Mouse (Mus musculus): ENCODE data around the gene D330020A13Rik. TPM values are rescaled to one million over a fixed set of nuclear protein-coding genes. Genes with fewer than 3 reads are reported as not detected.
A peak's percentile ranks its signal among the peaks of the same experiment; 100 is the strongest.

Gene D330020A13Rik
- not detected in 2 replicates for polyA plus RNA-seq (2015; fragmentation: Nextera tagmentation; extraction: Ambion mirVana)

DNA sequence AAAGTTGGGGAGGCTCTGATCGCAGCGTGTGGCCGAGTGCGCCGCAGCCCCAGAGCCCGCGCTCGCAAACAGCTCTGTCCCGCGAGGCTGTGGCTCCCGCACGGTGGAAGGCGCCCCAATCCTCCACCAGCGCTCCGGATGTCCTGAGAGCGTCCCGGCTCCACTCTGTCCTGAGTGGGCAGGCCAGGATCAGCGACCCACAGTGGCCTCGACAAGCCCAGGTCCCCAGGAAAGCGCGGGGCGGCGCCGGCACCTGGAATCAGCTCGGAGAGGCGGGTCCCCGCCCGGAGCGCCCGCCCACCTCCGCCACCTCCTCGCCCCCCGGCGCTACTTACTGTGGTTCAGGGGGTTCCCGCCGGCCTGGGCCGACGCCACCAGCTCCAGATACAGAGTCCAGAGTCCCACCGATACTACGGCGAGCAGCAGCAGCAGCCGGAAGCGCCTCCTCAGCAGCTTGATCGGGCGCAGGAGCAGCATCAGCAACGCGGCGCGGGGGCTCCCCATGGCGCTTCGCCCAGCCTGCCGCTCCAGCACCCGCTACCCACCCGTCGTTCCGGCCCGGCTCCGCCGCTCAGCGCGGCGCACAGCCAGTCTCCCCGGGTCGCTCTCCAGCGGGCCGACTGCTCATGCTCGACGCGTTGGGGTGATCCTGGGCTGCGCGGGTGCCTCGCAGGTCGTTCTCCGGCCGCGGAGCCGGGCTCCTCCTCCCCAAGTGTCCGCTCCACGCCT, at the start of gene D330020A13Rik, which contains the start of gene B4galnt3:
D330020A13Rik (plus strand) TSS at position 309 of the 729 bp plus-strand sequence.
B4galnt3 (minus strand) TSS at position 504 of the 729 bp plus-strand sequence.
- Histone ChIP-seq H3K4me3 (replicated peaks) (peak within 1 kb of the TSS; percentile 62), H3K4me2 (replicated peaks) (peak within 1 kb of the TSS; percentile 98), H3K9me3 (no peaks in the 10 kb centered on the region), H3K27me3 (peaks cover 44% of the 10 kb centered on the region), H3K36me3 (no peaks in the 10 kb centered on the region), H3K27ac (no peak within 1 kb of the TSS), H3K4me1 (replicated peaks) (peaks cover 11% of the 10 kb centered on the region), H3K9ac (replicated peaks) (peak within 1 kb of the TSS; percentile 67)
- WGBS = under 1% methylated on average over 79 of the region's 79 CpGs
- ATAC-seq = peak; percentile 87

DNA sequence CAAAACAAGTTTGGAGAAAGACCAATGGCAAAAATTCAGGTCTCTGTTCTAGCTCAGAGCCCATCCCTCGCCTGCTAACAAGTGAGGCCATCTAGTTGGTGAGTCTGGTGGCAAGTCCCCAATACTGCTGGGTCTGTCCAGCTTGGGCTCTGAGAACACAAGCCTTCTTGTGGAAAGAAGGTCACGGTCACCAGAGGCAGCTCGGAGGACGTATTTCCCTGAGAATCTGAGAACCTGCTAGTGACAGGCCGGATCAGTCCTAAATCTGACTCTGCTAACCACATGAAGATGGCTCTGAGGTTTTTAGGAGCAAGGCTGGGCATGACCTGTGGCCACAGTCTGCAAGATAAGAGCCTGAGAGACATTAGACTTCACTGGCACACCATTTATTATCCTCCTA, 47.5 kb upstream of the D330020A13Rik start:
- Histone ChIP-seq H3K27me3 (no peaks in the 10 kb centered on the region), H3K4me2 (replicated peaks) (no peak overlapping the region), H3K4me3 (replicated peaks) (no peak overlapping the region), H3K36me3 (no peaks in the 10 kb centered on the region), H3K9ac (replicated peaks) (no peak overlapping the region), H3K4me1 (replicated peaks) (no peaks in the 10 kb centered on the region), H3K9me3 (no peaks in the 10 kb centered on the region), H3K27ac (no peak overlapping the region)
- ATAC-seq = no peak
- 88% methylated on average over 5 of the region's 5 CpGs for WGBS

- Histone ChIP-seq H3K36me3 (no peaks in the 10 kb centered on the region), H3K4me1 (replicated peaks) (no peaks in the 10 kb centered on the region), H3K4me3 (replicated peaks) (no peak overlapping the region), H3K9ac (replicated peaks) (no peak overlapping the region), H3K9me3 (no peaks in the 10 kb centered on the region), H3K4me2 (replicated peaks) (no peak overlapping the region), H3K27me3 (no peaks in the 10 kb centered on the region), H3K27ac (no peak overlapping the region)
- 75% methylated on average over 5 of the region's 5 CpGs for WGBS
- no peak for ATAC-seq
These were observed 44.3 kb upstream of the D330020A13Rik start for GRCm38 (mm10) chr6:120249831-120250230.

DNA sequence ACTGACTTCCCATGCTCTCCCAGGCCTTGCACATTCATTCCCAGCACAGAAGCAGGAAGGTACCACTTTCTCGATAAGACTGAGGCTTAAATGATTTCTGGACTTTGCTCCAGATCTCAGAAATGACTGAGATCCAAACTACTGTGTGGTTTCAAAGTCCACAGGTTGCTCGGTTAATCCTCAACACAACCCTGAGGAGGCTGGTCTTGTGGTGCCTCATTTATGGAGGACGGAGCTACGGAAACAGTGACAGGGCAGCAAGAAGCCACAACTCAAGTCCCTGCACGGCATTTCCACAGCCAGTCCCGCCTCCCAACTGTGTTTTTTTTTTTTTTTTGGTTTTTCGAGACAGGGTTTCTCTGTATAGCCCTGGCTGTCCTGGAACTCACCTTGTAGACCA, 43.2 kb upstream of the D330020A13Rik start:
- Histone ChIP-seq H3K36me3 (no peaks in the 10 kb centered on the region), H3K4me3 (replicated peaks) (no peak overlapping the region), H3K27me3 (no peaks in the 10 kb centered on the region), H3K9ac (replicated peaks) (no peak overlapping the region), H3K27ac (no peak overlapping the region), H3K4me2 (replicated peaks) (no peak overlapping the region), H3K4me1 (replicated peaks) (no peaks in the 10 kb centered on the region; the same call in 1 of the 2 replicates), H3K9me3 (no peaks in the 10 kb centered on the region)
- no peak for ATAC-seq
- 81% methylated on average over 7 of the region's 7 CpGs for WGBS

DNA sequence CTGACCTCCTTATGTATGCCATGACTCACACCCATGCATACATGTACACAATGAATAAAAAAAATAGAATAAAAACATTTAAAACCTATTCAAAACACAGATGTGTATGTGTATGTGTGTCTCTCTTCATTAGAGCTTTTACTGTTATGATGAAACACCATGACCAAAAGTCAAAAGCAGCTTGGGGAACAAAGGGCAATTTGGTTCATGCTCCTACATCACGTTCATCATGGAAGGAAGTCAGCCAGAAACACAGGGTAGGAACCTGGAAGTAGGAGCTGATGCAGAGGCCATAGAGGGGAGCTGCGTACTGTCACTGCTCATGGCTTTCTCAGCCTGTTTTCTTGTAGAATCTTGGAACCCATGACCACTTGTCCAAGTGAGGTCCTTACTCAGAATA, 41.4 kb upstream of the D330020A13Rik start:
- H3K4me3 ChIP-seq (replicated peaks) = no peak overlapping the region
- no peaks in the 10 kb centered on the region for H3K36me3 ChIP-seq
- WGBS = 90% methylated on average over 2 of the region's 2 CpGs
- no peak for ATAC-seq
- H3K4me1 ChIP-seq (replicated peaks) = no peaks in the 10 kb centered on the region; the same call in 1 of the 2 replicates
- no peak overlapping the region for H3K27ac ChIP-seq
- no peaks in the 10 kb centered on the region for H3K27me3 ChIP-seq
- no peak overlapping the region for H3K9ac ChIP-seq (replicated peaks)
- H3K4me2 ChIP-seq (replicated peaks) = no peak overlapping the region
- no peaks in the 10 kb centered on the region for H3K9me3 ChIP-seq

GRCm38 (mm10) chr6:120254640-120255039, 39.5 kb upstream of the D330020A13Rik start:
- H3K27ac ChIP-seq = no peak overlapping the region
- H3K36me3 ChIP-seq = no peaks in the 10 kb centered on the region
- 64% methylated on average over 4 of the region's 4 CpGs for WGBS
- no peaks in the 10 kb centered on the region for H3K27me3 ChIP-seq
- no peaks in the 10 kb centered on the region for H3K9me3 ChIP-seq
- H3K4me2 ChIP-seq (replicated peaks) = no peak overlapping the region
- no peaks in the 10 kb centered on the region; the same call in 1 of the 2 replicates for H3K4me1 ChIP-seq (replicated peaks)
- H3K9ac ChIP-seq (replicated peaks) = no peak overlapping the region
- ATAC-seq = no peak
- H3K4me3 ChIP-seq (replicated peaks) = no peak overlapping the region

DNA sequence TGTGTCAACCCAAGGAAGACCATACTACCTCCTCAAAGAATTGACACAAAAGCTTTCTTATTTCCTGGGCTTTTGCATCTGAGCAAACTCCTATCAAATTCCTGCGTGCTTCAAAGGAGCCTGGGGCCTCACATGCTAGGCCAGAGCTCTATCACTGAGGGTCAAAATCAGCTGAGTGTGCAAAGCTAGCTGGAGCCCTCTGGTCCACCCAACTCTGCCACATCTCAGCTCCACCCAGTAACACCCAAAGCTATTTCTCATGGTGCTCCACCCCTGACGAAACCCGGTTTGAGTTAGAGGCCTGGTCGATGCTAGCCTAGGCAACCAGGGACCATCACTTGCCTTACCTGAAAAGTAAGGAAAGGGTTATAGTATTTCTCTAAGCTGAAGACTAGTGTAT, 39.0 kb upstream of the D330020A13Rik start:
- WGBS = 82% methylated on average over 4 of the region's 4 CpGs
- no peak overlapping the region for H3K4me3 ChIP-seq (replicated peaks)

DNA sequence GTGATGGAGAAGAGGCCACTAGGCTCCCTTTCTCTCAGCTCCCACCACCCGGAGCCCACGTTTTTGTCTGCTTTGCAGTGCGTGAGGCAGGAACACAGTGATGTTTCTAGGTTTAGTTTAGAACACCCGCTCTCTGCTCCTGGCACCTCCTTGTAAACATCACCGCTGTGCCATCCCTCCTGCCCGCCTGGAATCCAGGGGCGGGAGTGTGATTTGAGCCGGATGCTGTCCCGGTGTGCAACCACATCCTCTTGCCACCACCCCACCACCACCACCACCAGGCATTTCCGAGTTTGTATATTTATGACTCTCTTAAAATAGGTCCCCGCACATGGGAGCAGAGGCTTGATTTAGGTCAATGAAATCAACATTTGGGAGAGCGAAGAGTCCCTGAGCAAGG, 38.5 kb upstream of the D330020A13Rik start:
- H3K9ac ChIP-seq (replicated peaks) = no peak overlapping the region
- no peak overlapping the region for H3K27ac ChIP-seq
- no peaks in the 10 kb centered on the region for H3K36me3 ChIP-seq
- H3K9me3 ChIP-seq = no peaks in the 10 kb centered on the region
- no peak overlapping the region for H3K4me2 ChIP-seq (replicated peaks)
- 92% methylated on average over 12 of the region's 12 CpGs for WGBS
- no peak for ATAC-seq
- H3K4me1 ChIP-seq (replicated peaks) = no peaks in the 10 kb centered on the region; the same call in 1 of the 2 replicates
- no peak overlapping the region for H3K4me3 ChIP-seq (replicated peaks)
- no peaks in the 10 kb centered on the region for H3K27me3 ChIP-seq

More for the DNA sequence above, 39.0 kb upstream of the D330020A13Rik start:
- H3K9me3 ChIP-seq = no peaks in the 10 kb centered on the region
- no peak overlapping the region for H3K9ac ChIP-seq (replicated peaks)
- no peaks in the 10 kb centered on the region; the same call in 1 of the 2 replicates for H3K4me1 ChIP-seq (replicated peaks)
- H3K27me3 ChIP-seq = no peaks in the 10 kb centered on the region
- no peak overlapping the region for H3K4me2 ChIP-seq (replicated peaks)
- H3K27ac ChIP-seq = no peak overlapping the region
- no peaks in the 10 kb centered on the region for H3K36me3 ChIP-seq
- no peak for ATAC-seq

GRCm38 (mm10) chr6:120256431-120256935, 37.7 kb upstream of the D330020A13Rik start:
- Histone ChIP-seq H3K4me2 (replicated peaks) (no peak overlapping the region), H3K27me3 (no peaks in the 10 kb centered on the region), H3K36me3 (no peaks in the 10 kb centered on the region), H3K9me3 (no peaks in the 10 kb centered on the region), H3K9ac (replicated peaks) (no peak overlapping the region), H3K4me3 (replicated peaks) (no peak overlapping the region), H3K4me1 (replicated peaks) (no peaks in the 10 kb centered on the region; the same call in 1 of the 2 replicates), H3K27ac (no peak overlapping the region)
- WGBS = 74% methylated on average over 5 of the region's 5 CpGs
- ATAC-seq = no peak

GRCm38 (mm10) chr6:120259481-120259880, 34.7 kb upstream of the D330020A13Rik start:
- Histone ChIP-seq H3K9me3 (no peaks in the 10 kb centered on the region), H3K4me1 (replicated peaks) (no peaks in the 10 kb centered on the region; the same call in 1 of the 2 replicates), H3K4me3 (replicated peaks) (no peak overlapping the region), H3K4me2 (replicated peaks) (no peak overlapping the region), H3K27ac (no peak overlapping the region), H3K9ac (replicated peaks) (no peak overlapping the region), H3K27me3 (no peaks in the 10 kb centered on the region), H3K36me3 (no peaks in the 10 kb centered on the region)
- no peak for ATAC-seq
- WGBS = 26% methylated on average over 9 of the region's 9 CpGs

GRCm38 (mm10) chr6:120262886-120263531, 31.2 kb upstream of the D330020A13Rik start:
- no peak overlapping the region for H3K4me3 ChIP-seq (replicated peaks)
- no peaks in the 10 kb centered on the region for H3K9me3 ChIP-seq
- 57% methylated on average over 12 of the region's 12 CpGs for WGBS
- H3K36me3 ChIP-seq = no peaks in the 10 kb centered on the region
- no peaks in the 10 kb centered on the region for H3K27me3 ChIP-seq
- H3K4me1 ChIP-seq (replicated peaks) = no peaks in the 10 kb centered on the region
- no peak overlapping the region for H3K4me2 ChIP-seq (replicated peaks)
- no peak for ATAC-seq
- H3K9ac ChIP-seq (replicated peaks) = no peak overlapping the region
- H3K27ac ChIP-seq = no peak overlapping the region

- no peak overlapping the region for H3K27ac ChIP-seq
- ATAC-seq = no peak
- H3K4me2 ChIP-seq (replicated peaks) = no peak overlapping the region
- H3K36me3 ChIP-seq = no peaks in the 10 kb centered on the region
- H3K27me3 ChIP-seq = no peaks in the 10 kb centered on the region
- no peak overlapping the region for H3K4me3 ChIP-seq (replicated peaks)
- H3K4me1 ChIP-seq (replicated peaks) = no peaks in the 10 kb centered on the region
- 92% methylated on average over 7 of the region's 7 CpGs for WGBS
- H3K9ac ChIP-seq (replicated peaks) = no peak overlapping the region
- no peaks in the 10 kb centered on the region for H3K9me3 ChIP-seq
These were observed 30.6 kb upstream of the D330020A13Rik start for GRCm38 (mm10) chr6:120263608-120264007.
